Comparison of ENCODE assay signal across 35 mouse cellular contexts in genomic region chr1:35094873-35095272, GRCm38 (mm10).
"Had no signal": no experiment of that assay in that cellular context is flagged by ENCODE, and none has a peak within 500 bp of the region (broad histone marks: within the 10 kb centered on the region; RNA-seq: fewer than 3 reads in every experiment).

No protein-coding gene starts in this region.

- ATAC-seq: hindbrain, embryonic 16.5 days; hindbrain, postnatal 0 days; inflammation-experienced regulatory T-cells, adult 6 months; intestine, embryonic 15.5 days; intestine, embryonic 16.5 days; intestine, postnatal 0 days had no signal

- H3K27ac ChIP-seq: heart, adult 2 months; heart, embryonic 10.5 days; heart, embryonic 13.5 days; heart, embryonic 15.5 days; hindbrain, embryonic 10.5 days; hindbrain, embryonic 12.5 days; hindbrain, embryonic 13.5 days; hindbrain, embryonic 14.5 days; hindbrain, embryonic 15.5 days; hindbrain, postnatal 0 days; intestine, embryonic 15.5 days; kidney, embryonic 15.5 days; kidney, postnatal 0 days; layer of hippocampus, adult 2 months had no signal

- DNase-seq: heart, adult 2 months; heart, postnatal 10 days; heart, postnatal 14 days; heart, postnatal 36 days; heart, postnatal 4 days; kidney, adult 11 months; kidney, adult 18-20 months; kidney, adult 2 months; kidney, adult 8-10 months; kidney, adult 9 months; kidney, postnatal 10 days; kidney, postnatal 14 days; kidney, postnatal 25 days; kidney, postnatal 36 days; kidney, postnatal 4 days; layer of hippocampus, adult 9-11 months had no signal

- H3K9ac ChIP-seq: heart, embryonic 12.5 days; heart, embryonic 13.5 days; heart, embryonic 15.5 days; hindbrain, embryonic 12.5 days; hindbrain, embryonic 13.5 days; hindbrain, embryonic 14.5 days; hindbrain, embryonic 15.5 days; intestine, embryonic 15.5 days; kidney, embryonic 15.5 days had no signal

- H3K4me2 ChIP-seq: heart, embryonic 11.5 days; heart, embryonic 12.5 days; heart, embryonic 13.5 days; heart, embryonic 15.5 days; hindbrain, embryonic 12.5 days; hindbrain, embryonic 13.5 days; hindbrain, embryonic 14.5 days; hindbrain, embryonic 15.5 days; intestine, embryonic 15.5 days; kidney, embryonic 15.5 days had no signal

- H3K9me3 ChIP-seq: heart, embryonic 10.5 days; heart, embryonic 12.5 days; heart, embryonic 13.5 days; heart, embryonic 15.5 days; hindbrain, embryonic 10.5 days; hindbrain, embryonic 12.5 days; hindbrain, embryonic 13.5 days; hindbrain, embryonic 15.5 days; intestine, embryonic 15.5 days; kidney, embryonic 15.5 days had no signal

- H3K36me3 ChIP-seq: heart, embryonic 10.5 days; heart, embryonic 12.5 days; heart, embryonic 13.5 days; heart, embryonic 15.5 days; hindbrain, embryonic 10.5 days; hindbrain, embryonic 12.5 days; hindbrain, embryonic 13.5 days; hindbrain, embryonic 15.5 days; intestine, embryonic 15.5 days; kidney, embryonic 15.5 days had no signal

- H3K4me3 ChIP-seq: heart, adult 2 months; heart, embryonic 10.5 days; heart, embryonic 12.5 days; heart, embryonic 13.5 days; heart, embryonic 15.5 days; hindbrain, embryonic 10.5 days; hindbrain, embryonic 12.5 days; hindbrain, embryonic 13.5 days; hindbrain, embryonic 15.5 days; intestine, embryonic 15.5 days; kidney, embryonic 15.5 days; layer of hippocampus, adult 2 months had no signal

- H3K4me1 ChIP-seq: heart, embryonic 10.5 days; heart, embryonic 12.5 days; heart, embryonic 13.5 days; heart, embryonic 15.5 days; hindbrain, embryonic 10.5 days; hindbrain, embryonic 12.5 days; hindbrain, embryonic 13.5 days; hindbrain, embryonic 15.5 days; intestine, embryonic 15.5 days had no signal

- H3K27me3 ChIP-seq: heart, embryonic 12.5 days; heart, embryonic 13.5 days; heart, embryonic 15.5 days; hindbrain, embryonic 12.5 days; hindbrain, embryonic 13.5 days; hindbrain, embryonic 15.5 days; intestine, embryonic 15.5 days; kidney, embryonic 15.5 days had no signal
